Mouse (Mus musculus) midbrain, embryonic 16.5 days (tissue): ENCODE data around the gene Ifi209. TPM values are rescaled to one million over a fixed set of nuclear protein-coding genes. Genes with fewer than 3 reads are reported as not detected.
"Not testable (repeated sequence)": the region's sequence is repeated elsewhere in the genome, so short reads cannot be mapped to it uniquely, and the experiment has no call there.

Source experiments
- ATAC-seq: fragments of 200-750 bp; cut with Nextera tagmentation; 2 replicates; pipeline ENCODE4 v1.8.0; 2017; ENCODE audit warnings: moderate TSS enrichment
- H3K27ac ChIP-seq: fragments of 300-500 bp; sonication (generic); 2 replicates; pipeline ENCODE4 v1.5.1; 2014; ENCODE audit warnings: mild to moderate bottlenecking, low read length, mixed read lengths
- H3K27me3 ChIP-seq: fragments of 300-500 bp; sonication (generic); 2 replicates; pipeline ENCODE4 v1.6.1; 2014; ENCODE audit warnings: low read depth, low read length, mixed read lengths; ENCODE audit not compliant: control insufficient read depth, insufficient read depth
- H3K36me3 ChIP-seq: fragments of 300-500 bp; sonication (generic); 2 replicates; pipeline ENCODE4 v1.6.1; 2014; ENCODE audit warnings: mild to moderate bottlenecking, low read length, moderate library complexity, mixed read lengths; ENCODE audit not compliant: control insufficient read depth, insufficient read depth
- H3K4me1 ChIP-seq: fragments of 300-500 bp; sonication (generic); 2 replicates; pipeline ENCODE4 v1.6.1; 2014; ENCODE audit warnings: mild to moderate bottlenecking, low read length, mixed read lengths; ENCODE audit not compliant: control insufficient read depth, insufficient read depth
- H3K4me2 ChIP-seq: fragments of 300-500 bp; sonication (generic); 2 replicates; pipeline ENCODE4 v1.6.1; 2014; ENCODE audit warnings: mild to moderate bottlenecking, low read length, mixed read lengths
- H3K4me3 ChIP-seq: fragments of 300-500 bp; sonication (generic); 2 replicates; pipeline ENCODE4 v1.5.1; 2014; ENCODE audit warnings: low read depth, mild to moderate bottlenecking, low read length, moderate library complexity, mixed read lengths
- H3K9ac ChIP-seq: fragments of 300-500 bp; sonication (generic); 2 replicates; pipeline ENCODE4 v1.6.1; 2014; ENCODE audit warnings: low read depth, low read length, mixed read lengths
- H3K9me3 ChIP-seq: fragments of 300-500 bp; sonication (generic); replicated peaks from 2 replicates; pipeline ENCODE4 v1.6.1; 2014; ENCODE audit warnings: mild to moderate bottlenecking, low read length, mixed read lengths; ENCODE audit not compliant: control insufficient read depth, poor library complexity, severe bottlenecking
- WGBS: fragments of 180-500 bp; shearing (Covaris S2); extraction: QIAGEN DNeasy Blood & Tissue Kit; methylation state at CpG from one replicate; pipeline ENCODE4 v1.1.7; 2014; 5-methylcytosine and 5-hydroxymethylcytosine counted together
- microRNA-seq: library from miRNA; unstranded; fragments of <30 nt; microRNA quantifications from one replicate; pipeline ENCODE4, GENCODE M21; 2017
- polyA plus RNA-seq: library from polyadenylated mRNA; unstranded; fragments of >200 nt; fragmentation: Nextera tagmentation; extraction: Ambion mirVana; gene quantifications from 2 replicates; pipeline ENCODE4 v1.2.1, GENCODE M21; 2015

Gene Ifi209
- polyA plus RNA-seq, 1 experiment from 2014 or later: 0.10 TPM

- Histone ChIP-seq H3K36me3 (no peaks in the 10 kb centered on the region), H3K27ac (no peak overlapping the region), H3K27me3 (no peaks in the 10 kb centered on the region), H3K4me2 (no peak overlapping the region), H3K4me3 (no peak overlapping the region), H3K4me1 (no peaks in the 10 kb centered on the region), H3K9me3 (no peaks in the 10 kb centered on the region), H3K9ac (no peak overlapping the region)
- no peak for ATAC-seq
- 84% methylated on average over 4 of the region's 4 CpGs for WGBS
Measured at GRCm38 (mm10) chr1:173657973-173658372, 27.3 kb downstream of the Ifi209 start.

GRCm38 (mm10) chr1:173673458-173674097 is 42.9 kb downstream of the Ifi209 start, which contains the start of gene Ifi208:
TSS of gene Ifi208 (plus strand) at chr1:173673675.
- not testable (repeated sequence) for H3K27me3 ChIP-seq, H3K4me2 ChIP-seq, H3K4me3 ChIP-seq, ATAC-seq, H3K9me3 ChIP-seq, H3K36me3 ChIP-seq, H3K9ac ChIP-seq, H3K27ac ChIP-seq, H3K4me1 ChIP-seq
- WGBS: 57% methylated on average over 3 of the region's 3 CpGs

GRCm38 (mm10) chr1:173678605-173679004 is 47.9 kb downstream of the Ifi209 start:
- not testable (repeated sequence) for H3K4me2 ChIP-seq, H3K4me3 ChIP-seq, H3K9ac ChIP-seq, H3K27me3 ChIP-seq, ATAC-seq, H3K4me1 ChIP-seq, H3K27ac ChIP-seq, H3K9me3 ChIP-seq, H3K36me3 ChIP-seq
- 100% methylated on average over 1 of the region's 1 CpGs for WGBS

GRCm38 (mm10) chr1:173694270-173694669 is 63.6 kb downstream of the Ifi209 start:
- Histone ChIP-seq H3K4me3 (no peak overlapping the region), H3K4me1 (no peaks in the 10 kb centered on the region), H3K27ac (no peak overlapping the region), H3K4me2 (no peak overlapping the region), H3K36me3 (no peaks in the 10 kb centered on the region), H3K9me3 (no peaks in the 10 kb centered on the region), H3K27me3 (no peaks in the 10 kb centered on the region), H3K9ac (no peak overlapping the region)
- no peak for ATAC-seq
- WGBS: 95% methylated on average over 1 of the region's 1 CpGs

Small RNA genes lying within 50 kb of the gene (microRNA-seq; reads per million reads assigned to microRNA genes)
- gene Gm44339: not detected

Other genes with a start within 250 kb of the Ifi209 start
- gene Ifi206, start 139.9 kb upstream of the Ifi209 start, polyA plus RNA-seq: not detected in 2 replicates
- not detected in 2 replicates for gene Ifi214, start 95.0 kb upstream of the Ifi209 start, polyA plus RNA-seq
- gene Ifi213, start 31.6 kb upstream of the Ifi209 start, polyA plus RNA-seq: not detected in 2 replicates
- not detected in 2 replicates for gene Ifi208, start 42.8 kb downstream of the Ifi209 start, polyA plus RNA-seq
- 0.16 and 0.24 TPM in 2 replicates for gene Ifi207, start 110.8 kb downstream of the Ifi209 start, polyA plus RNA-seq
- 0.13 and 0.50 TPM in 2 replicates for gene Ifi204, start 136.0 kb downstream of the Ifi209 start, polyA plus RNA-seq